Mouse (Mus musculus): ENCODE measurements around the gene Dhrs11.
"Not testable (repeated sequence)": the region's sequence is repeated elsewhere in the genome, so short reads cannot be mapped to it uniquely, and the experiment has no call there.

Dhrs11 gene

GRCm38 (mm10) chr11:84828516-84829399 is at the start of gene Dhrs11:
Gene Dhrs11 (minus strand): TSS chr11:84828994.
- DNase-seq: peak; percentile 97

- not testable (repeated sequence) for DNase-seq
These were observed 47.2 kb upstream of the Dhrs11 start for GRCm38 (mm10) chr11:84876020-84876419.

GRCm38 (mm10) chr11:84873042-84873833 is 44.4 kb upstream of the Dhrs11 start:
- DNase-seq: no peak

- DNase-seq: no peak
These were observed 42.8 kb upstream of the Dhrs11 start for GRCm38 (mm10) chr11:84871548-84872069.

DNA sequence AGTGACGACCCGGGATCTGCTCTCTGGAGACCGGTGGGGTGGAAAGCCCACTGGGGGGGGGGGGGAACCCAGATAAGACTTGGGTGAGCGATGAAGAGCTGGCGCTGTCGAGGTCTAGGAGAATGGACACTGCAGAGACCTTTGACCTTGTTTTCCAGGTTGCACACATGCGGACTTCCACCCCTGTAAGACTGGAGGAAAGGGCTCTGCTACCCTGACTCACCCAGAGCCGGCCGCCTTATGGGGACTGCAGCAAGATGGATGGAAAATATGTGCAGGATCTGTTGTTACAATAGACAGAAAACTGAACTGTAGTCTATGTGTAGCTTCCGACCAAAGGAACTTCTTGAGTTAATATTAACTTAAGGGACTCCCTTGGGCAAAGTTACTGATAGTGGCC is 42.3 kb upstream of the Dhrs11 start:
- DNase-seq: no peak

DNA sequence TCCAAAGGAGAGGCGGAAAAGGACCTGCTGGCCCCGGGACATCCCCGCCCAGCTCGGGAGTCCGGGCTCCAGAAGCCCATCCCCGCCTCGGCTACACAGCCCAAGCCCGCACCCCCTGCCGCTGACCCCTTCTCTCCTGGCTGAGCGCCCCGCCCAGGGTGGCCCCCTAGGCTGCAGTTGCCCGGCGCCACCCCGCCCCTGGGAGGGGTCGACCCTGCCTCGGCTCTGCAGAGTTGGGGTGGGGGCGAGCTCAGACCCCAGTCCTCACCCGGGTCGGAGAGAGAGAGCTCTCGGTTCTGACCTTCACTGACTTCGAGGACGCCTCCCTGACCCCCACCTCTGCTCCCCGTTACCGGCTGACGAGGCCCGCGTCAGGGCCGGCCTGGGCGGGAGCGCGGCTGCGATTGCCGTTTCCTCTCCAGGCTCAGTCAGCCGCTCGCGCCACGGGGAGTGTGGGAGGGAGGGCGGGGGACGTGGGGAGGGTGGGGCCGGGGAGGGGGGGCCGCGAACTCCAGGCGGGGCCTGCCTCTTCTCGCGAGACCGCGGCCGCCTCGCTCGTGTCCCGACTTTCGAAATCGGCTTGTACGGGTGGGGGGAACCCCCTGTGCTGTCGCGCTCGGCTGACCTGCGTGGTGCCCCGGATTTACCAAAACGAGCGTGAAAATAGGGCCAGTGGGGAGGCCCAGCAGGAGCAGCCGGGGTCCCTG is 41.7 kb upstream of the Dhrs11 start, which contains the start of gene Ggnbp2:
TSS of gene Ggnbp2 (minus strand) at position 481 of the 707 bp plus-strand sequence.
- peak; percentile 95 for DNase-seq

GRCm38 (mm10) chr11:84869537-84870232 is 40.9 kb upstream of the Dhrs11 start:
- DNase-seq: peak; percentile 98

DNA sequence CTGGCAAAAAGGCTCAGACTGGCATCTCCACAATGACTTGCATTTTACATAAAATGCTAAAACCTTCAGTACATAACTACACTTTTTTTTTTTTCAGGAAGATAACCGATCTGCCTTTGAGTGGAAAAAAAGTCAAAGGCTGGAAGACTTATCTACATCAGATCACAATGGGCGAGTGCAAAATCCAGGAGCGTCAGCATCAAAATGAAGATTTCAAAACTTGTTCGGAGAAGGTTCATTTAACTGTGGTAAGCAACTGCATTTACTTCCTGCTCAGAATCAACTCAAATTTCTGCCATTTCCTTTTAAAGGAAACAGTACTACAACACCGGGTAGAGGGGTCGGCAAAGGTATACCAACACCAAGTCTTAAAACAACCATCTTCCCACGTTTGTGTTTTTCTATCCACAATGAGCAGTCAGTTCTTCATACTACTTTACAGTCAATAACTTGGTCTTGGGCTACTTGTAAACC is 40.0 kb upstream of the Dhrs11 start:
- DNase-seq: no peak

GRCm38 (mm10) chr11:84867586-84867985 is 38.8 kb upstream of the Dhrs11 start:
- DNase-seq: no peak

- no peak for DNase-seq
These were observed 36.5 kb upstream of the Dhrs11 start for GRCm38 (mm10) chr11:84865268-84865667.

DNA sequence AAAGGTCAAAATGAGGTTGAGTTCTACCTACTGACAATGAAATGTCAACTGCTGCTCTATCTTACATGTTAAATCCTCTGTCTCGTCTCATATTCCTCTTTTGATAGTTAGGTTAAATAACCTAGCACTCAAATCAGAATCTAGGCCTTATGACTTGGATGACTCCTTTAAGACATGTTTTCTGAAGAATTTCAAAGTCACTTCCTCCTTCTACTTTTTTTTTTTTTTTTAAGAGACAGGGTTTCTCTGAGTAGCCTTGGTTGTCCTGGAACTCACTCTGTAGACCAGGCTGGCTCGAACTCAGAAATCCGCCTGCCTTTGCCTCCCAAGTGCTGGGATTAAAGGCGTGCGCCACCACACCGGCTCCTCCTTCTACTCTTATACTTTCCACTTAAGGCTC is 26.5 kb upstream of the Dhrs11 start:
- no peak for DNase-seq

DNA sequence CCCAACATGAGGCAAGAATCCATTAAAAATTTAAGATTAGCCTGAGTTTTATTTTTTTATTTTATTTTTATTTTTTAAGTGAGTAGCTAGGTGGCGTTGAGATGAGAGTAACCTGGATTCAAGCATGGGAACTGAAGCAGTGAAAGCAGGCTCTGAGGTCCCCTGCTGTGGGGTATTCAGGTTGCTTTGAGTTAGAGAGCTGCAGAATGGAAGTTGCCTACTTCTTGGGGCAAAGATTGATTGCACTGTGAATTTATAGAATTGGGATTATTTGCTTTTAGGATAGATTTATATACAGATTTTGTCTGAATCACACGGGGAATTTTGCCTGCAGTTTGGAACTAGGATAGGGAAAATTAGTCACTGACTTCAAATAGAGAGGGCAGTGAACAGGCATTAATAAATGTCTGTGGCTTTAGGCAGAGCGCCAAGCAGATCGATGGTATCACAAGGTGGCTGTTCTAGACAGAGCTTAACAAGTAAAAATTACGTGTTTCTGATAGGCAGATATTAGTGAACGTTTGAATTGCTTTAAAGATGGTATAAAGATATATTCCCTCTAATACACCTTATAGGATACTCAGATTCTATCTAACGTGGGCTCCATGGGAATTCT is 18.8 kb upstream of the Dhrs11 start:
- DNase-seq: no peak

GRCm38 (mm10) chr11:84846741-84847474 is 18.1 kb upstream of the Dhrs11 start:
- no peak for DNase-seq

- DNase-seq: no peak
These were observed 10.5 kb upstream of the Dhrs11 start for GRCm38 (mm10) chr11:84839330-84839729.

- not testable (repeated sequence) for DNase-seq
These were observed 701 bp upstream of the Dhrs11 start for GRCm38 (mm10) chr11:84829495-84829894.

- no peak for DNase-seq
These were observed 792 bp downstream of the Dhrs11 start for GRCm38 (mm10) chr11:84827901-84828503.

- no peak for DNase-seq
These were observed 1.3 kb downstream of the Dhrs11 start for GRCm38 (mm10) chr11:84827492-84827891.

GRCm38 (mm10) chr11:84826185-84826584 is 2.6 kb downstream of the Dhrs11 start:
- peak; percentile 62 for DNase-seq

DNA sequence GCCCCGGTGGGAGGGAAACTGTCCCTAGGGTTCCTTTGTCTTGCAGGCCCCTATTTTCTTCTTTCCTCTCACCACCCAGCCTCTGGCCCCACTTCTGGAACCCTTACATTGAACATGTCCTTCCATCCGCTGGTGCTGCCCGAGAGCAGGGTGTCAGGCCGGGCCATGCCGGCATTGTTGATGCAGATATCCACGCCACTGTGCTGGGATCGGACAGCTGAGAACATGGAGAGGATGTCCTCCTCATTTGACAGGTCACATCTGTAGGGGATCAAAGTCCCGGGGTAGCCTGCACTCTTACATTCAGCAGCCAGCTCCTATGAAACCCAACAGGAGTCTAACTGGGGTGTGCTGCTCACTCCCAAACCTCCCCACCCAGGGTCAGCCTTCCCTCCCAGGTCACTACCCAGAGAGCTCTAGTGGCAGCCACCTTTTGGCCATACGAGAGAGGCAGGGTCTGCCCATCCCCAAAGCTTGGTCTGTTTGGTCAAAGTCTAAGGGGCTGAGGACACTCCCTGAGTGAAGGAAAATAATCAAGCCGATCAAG is 3.5 kb downstream of the Dhrs11 start:
- no peak for DNase-seq

DNA sequence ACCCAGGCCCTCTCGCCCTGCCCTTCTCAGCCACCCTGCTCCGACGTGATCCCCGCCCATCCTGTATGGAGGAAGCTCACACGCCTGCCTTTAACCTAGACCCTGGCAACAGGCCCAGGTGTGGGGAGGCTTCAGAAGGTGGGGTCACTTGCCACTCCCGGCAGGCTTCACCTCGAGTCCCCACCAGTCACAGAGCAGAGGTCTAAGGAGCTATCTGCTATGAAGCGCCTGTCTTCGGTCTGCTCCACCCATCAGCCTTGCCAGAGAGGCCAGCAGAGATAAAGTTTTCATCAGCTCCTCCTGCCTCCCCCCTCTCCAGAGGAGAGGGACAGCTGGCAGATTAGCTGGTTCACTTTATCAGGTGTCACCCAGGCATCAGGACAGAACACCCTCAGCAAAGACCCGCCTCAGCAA is 5.3 kb downstream of the Dhrs11 start:
- DNase-seq: no peak

All from lung, postnatal 10 days (tissue).